ENCODE assay signal across 15 mouse cellular contexts in the genomic region with DNA sequence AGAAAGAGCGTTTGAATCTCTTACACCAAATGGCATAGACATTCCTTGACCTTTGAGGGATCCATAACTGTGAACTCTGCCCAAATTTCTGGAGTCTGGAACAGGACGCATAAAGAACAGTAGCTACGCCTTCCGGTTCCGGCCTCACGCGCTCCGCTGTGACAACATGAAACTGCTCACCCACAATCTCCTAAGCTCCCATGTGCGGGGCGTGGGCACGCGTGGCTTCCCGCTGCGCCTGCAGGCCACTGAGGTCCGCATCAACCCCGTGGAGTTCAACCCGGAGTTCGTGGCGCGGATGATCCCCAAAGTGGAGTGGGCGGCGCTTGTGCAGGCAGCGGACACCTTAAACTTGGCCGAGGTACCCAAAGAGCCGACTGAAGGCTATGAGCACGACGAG. TPM values are rescaled to one million over a fixed set of nuclear protein-coding genes. Genes with fewer than 3 reads are reported as not detected.
"Had no signal": no experiment of that assay in that cellular context is flagged by ENCODE, and none has a peak within 500 bp of the region (broad histone marks: within the 10 kb centered on the region; RNA-seq: fewer than 3 reads in every experiment).

No protein-coding gene starts in this region.

RNA-seq across cellular contexts. Expression of gene Rbp7, which starts 2.4 kb away (rescaled TPM):
- total RNA-seq: layer of hippocampus, adult 18-20 months; layer of hippocampus, postnatal 14 days; left cerebral cortex, adult 8-10 months; left cerebral cortex, postnatal 14 days; left cerebral cortex, postnatal 4 days; midbrain, postnatal 0 days had no signal
- polyA plus RNA-seq: limb, embryonic 12.5 days; liver, embryonic 11.5 days; liver, embryonic 14.5 days; midbrain, embryonic 11.5 days; neural tube, embryonic 12.5 days; neural tube, embryonic 15.5 days had no signal

RNA-seq across cellular contexts. Expression of gene Tmem274, which starts 20.0 kb away (rescaled TPM):
- total RNA-seq: layer of hippocampus, adult 18-20 months; layer of hippocampus, postnatal 14 days; left cerebral cortex, adult 8-10 months; left cerebral cortex, postnatal 14 days; left cerebral cortex, postnatal 4 days; midbrain, postnatal 0 days had no signal
- polyA plus RNA-seq: limb, embryonic 15.5 days; liver, embryonic 11.5 days; liver, embryonic 14.5 days; midbrain, embryonic 11.5 days; midbrain, embryonic 14.5 days; midbrain, postnatal 0 days; neural tube, embryonic 15.5 days; thymus, adult 2 months had no signal
